Mouse (Mus musculus) lung, adult 18-20 months (tissue): ENCODE results near the gene Gcgr.
"Not testable (repeated sequence)": the region's sequence is repeated elsewhere in the genome, so short reads cannot be mapped to it uniquely, and the experiment has no call there.

ENCODE experiments used
- DNase-seq, 2 experiments: peaks; one replicate each; pipeline ENCODE4 v3.0.0; 2022; ENCODE audit warnings: mixed read lengths in 2 of 2

The Gcgr gene

DNA sequence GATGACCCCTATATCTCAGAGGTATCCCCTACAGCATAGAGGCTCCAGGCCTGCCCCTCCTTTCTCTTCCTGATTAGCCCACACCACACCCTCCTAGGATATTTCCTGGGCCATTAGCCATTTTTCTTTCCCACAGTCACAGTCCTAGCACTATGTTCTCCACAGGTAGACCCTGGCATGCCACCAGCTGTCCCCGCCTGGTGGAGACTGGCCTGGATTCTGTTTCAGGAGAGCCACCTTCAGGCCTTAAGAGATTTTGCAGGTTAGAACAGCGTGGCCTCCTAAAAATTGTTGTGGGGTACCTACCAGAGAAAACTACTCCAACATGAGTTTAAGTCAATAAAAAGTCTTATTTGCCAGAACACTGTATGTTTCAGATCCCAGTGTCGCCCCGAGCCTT, 23.6 kb upstream of the Gcgr start:
- peak; percentile 66 to 81 for DNase-seq

DNA sequence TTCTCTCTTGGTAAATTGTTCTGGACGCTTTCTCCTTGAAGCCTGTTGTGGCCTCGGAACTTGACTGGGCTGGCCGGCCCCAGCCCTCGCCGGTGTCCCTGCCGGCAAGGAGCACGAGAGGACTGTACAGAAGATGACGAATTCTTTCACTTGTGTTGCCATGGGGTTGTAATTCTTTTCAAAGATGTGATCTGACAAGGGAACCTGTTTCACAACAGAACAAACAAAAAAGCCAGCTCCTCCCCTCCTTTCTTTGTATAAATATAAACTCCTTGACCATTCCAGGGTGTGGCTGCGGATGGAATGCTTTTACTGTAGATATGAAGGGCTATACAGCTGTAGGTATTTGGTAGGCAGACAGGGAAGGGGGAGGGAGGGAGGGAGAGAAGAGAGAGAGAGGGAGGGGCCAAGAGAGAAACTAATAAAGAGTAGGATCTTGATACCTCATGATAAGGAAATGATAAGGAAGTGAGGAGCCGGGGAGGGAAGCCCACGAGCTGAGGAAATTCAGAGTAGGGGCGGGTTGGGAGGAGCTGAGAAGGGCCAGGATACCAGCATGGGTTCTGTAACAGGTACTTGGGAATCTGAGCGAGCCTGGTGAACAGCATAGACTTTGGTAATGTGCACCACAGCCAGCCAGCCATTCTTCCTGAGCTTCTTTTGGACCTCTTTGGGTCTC, 22.7 kb upstream of the Gcgr start:
- peak; percentile 64 to 83 for DNase-seq

- no peak for DNase-seq
These were observed 22.1 kb upstream of the Gcgr start for GRCm38 (mm10) chr11:120508290-120508870.

DNA sequence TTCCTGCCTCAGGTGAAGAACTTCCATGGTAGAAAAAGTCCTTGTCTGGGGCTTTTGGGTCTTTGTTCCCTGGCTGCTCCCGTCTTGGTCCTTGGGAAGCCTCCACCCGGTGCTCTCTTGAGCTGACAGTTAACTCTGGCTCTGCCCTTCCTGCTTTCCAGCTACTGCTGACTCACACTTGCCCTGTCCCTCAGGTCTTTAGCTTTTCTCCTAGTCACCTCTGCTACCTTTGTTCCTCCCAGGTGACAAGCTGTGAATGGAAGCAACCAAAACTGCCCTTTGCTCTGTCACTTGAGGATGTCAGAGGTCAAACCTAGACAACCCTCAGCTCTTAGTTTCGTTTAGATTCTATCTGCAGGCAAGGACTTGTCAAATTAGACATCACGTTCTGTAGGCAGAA, 20.6 kb upstream of the Gcgr start:
- DNase-seq: no peak

DNA sequence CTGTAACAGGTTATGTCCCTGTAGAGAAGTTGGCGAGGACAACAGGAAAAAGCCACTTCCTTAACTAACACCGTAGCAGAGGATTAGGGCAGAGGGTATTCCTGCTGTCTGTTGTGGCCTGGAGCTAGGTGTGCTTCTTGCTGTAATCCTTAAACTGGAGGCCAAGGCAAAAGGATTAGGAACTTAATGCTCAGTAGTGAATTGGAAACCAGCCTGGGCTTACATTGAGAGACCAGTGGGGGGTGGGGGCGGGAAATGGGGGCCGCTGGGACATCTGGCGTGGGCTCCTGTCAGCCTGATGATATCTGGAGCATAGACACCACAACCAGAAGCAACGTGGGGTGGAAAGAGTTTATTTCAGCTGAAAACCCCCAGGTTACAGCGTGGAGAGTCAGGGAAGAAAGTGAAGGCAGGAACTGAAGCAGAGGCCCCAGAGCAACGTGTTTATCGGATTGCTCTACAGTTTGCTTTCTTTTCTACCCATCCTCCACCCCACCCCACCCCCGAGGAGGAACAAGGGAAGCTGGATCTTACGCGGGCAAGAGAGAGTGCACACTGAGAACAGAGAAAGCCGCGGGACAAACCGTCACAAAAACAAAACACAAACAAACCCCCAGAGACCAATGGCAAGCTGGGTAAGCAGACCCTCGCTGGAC, 20.0 kb upstream of the Gcgr start:
- DNase-seq: no peak

DNA sequence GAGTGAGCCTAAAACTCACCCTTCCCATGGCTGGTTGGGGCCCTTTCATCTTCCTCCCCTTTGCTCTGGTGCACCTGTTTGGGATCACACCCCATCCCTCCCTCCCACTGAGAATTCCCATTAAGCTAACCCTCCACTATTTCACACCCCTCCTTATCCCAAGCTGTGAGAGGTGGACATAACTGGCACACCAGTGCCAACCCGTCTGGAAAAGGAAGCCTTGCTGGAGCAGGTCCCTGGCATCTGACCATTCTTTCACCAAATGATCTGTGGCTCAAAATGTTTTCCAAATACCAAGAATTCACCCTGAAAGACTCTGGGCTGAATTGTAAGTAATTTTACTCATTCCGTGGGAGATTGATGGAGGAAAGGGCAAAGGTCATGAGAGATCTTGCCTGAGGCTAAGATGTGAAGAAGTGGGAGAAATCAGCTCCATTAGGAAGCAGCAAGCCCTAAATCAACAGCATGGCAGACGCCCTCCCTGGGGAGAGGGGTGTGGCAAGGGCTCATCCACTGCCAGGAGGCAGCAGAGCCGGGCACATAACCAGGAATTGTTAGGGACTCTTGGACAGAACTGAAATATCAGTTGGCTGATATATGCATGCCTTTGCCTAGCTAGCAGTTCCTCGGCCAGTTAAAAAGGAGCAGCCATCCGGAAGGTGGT, 17.6 kb upstream of the Gcgr start:
- DNase-seq: no peak

- not testable (repeated sequence) for DNase-seq
These were observed 16.2 kb upstream of the Gcgr start for GRCm38 (mm10) chr11:120514262-120514661.

- DNase-seq: peak; percentile 89 to 93
These were observed 14.9 kb upstream of the Gcgr start for GRCm38 (mm10) chr11:120515611-120516010.

DNA sequence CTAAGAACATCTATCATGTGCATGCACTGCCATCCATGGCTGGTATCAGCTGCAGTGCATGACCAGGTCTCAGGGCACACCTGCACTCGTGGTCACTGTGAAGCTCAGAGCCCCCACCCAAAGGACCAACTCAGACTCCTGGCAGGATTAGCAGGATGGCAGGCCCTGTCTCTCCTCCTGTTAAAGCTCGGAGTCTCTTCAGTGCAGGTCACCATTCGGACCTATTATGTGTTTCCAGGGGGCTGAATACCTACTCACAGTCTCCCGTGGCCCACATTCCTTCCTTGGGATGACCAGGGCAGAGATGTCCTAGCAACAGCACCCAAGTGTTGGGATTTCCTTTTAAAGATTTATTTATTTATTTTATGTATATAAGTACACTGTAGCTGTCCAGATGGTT, 13.4 kb upstream of the Gcgr start:
- no peak for DNase-seq

DNA sequence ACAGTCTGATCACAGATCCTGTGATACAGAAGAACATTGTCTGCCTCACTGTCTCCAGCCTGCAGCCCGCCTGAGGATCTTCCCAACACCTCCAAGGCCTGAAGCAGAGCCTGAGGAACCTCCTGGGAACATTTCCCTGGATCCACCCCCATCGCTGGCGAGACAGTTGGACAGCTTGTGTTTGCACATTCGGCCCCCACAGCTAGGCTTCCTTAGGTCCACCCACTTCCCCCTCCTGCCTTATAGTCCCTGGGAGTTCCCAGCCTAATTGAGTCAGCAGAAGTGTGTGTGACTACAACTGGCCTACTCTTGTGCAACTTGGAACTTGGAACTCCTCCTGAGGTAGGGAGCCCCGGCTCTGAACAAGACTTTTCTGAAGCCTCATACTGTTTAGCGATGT, 12.5 kb upstream of the Gcgr start:
- DNase-seq: peak; percentile 70 to 78

- DNase-seq: peak in 1 of 2 experiments; percentile 30
These were observed 11.9 kb upstream of the Gcgr start for GRCm38 (mm10) chr11:120518558-120518957.

DNA sequence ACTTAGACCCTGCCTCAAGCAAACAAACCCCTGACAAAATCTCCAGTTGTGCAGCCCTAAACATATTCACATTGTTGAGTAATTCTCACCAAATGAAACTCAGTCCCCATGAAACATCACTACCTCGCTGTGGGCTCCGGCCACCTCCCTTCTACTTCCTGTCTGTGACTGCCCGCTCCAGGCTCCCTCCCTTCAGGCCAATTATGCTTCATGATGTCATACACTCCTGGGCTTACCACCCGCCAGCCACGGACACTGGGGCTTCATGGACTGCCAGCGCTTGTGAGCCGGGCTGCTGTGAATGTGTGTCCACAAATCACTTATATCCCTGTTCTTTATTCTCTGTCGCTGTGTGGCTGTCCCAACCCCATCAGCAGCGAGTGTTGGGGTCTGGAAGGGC, 10.8 kb upstream of the Gcgr start:
- peak; percentile 64 to 76 for DNase-seq

GRCm38 (mm10) chr11:120520498-120520897, 10.0 kb upstream of the Gcgr start:
- DNase-seq: no peak

DNA sequence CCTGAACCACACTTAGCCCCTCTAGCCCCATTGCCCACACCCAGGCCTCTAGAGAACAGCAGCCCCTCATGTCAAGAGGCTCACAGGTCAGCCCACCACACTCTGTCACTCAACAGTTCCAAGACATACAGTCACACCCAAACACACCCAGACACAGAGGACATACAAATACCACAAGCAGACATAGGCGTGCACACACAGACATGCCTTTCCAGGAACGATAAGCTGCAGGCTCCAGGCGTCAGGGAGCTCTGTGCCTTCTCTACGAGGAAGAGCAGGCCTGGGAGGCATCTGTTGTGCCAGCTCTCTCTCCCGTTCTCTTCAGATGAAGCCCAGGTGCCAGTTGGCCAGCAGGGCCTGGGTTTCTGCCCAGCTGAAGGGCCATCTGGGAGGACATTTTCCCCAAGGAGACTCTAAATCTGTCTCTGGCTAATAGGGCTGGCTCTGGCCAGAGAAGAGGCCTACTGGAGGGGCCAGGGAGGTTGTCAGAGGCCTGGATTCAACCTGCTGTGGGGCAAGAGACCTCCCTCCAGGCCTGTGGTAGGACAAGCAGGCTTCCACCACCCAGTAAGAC, 9.4 kb upstream of the Gcgr start:
- no peak for DNase-seq

DNA sequence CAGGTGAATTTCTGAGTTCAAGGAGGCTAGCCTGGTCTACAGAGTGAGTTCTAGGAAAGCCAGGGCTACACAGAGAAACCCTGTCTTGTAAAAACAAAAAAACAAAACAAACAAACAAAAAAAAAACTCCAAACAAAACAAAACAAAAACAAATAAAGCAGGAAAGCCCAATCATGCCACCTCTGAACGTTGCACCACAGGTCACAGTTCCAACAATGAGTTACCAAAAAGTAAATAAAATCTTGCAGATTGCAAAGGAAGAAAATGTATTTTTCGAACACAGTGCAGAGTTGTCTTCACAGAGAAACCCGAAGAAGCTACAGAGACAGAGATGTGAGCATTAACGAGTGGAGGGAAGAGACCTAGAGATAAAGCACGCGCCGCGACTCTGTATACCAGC, 7.9 kb upstream of the Gcgr start:
- DNase-seq: no peak

- no peak for DNase-seq
These were observed 4.5 kb upstream of the Gcgr start for GRCm38 (mm10) chr11:120525959-120526358.

- no peak for DNase-seq
These were observed 2.7 kb upstream of the Gcgr start for GRCm38 (mm10) chr11:120527690-120528354.

- DNase-seq: no peak
These were observed 1.6 kb upstream of the Gcgr start for GRCm38 (mm10) chr11:120528903-120529302.

- no peak for DNase-seq
These were observed 1.1 kb downstream of the Gcgr start for GRCm38 (mm10) chr11:120531646-120532045.

- DNase-seq: no peak
These were observed 3.6 kb downstream of the Gcgr start for GRCm38 (mm10) chr11:120534093-120534492.

GRCm38 (mm10) chr11:120535145-120535544, 4.6 kb downstream of the Gcgr start:
- DNase-seq: no peak

DNA sequence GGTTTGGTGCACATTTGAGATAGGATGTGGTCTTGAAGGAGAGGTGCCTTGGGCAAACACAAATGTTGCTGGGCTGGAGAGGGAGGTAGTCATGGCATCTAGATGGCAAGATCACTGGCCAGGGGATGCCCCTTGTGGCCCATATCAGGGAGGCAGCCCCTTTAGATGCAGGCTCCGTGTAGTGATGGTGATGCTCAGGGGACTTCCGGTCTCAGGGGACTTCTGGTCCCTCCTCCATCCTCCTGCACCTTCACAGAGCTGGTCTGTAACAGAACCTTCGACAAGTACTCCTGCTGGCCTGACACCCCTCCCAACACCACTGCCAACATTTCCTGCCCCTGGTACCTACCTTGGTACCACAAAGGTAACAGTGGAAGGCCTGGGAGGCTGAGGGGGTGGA, 5.3 kb downstream of the Gcgr start:
- DNase-seq: no peak

GRCm38 (mm10) chr11:120538485-120538884, 8.0 kb downstream of the Gcgr start:
- peak; percentile 77 to 80 for DNase-seq
